Mouse (Mus musculus): ENCODE data around the gene Nae1. TPM values are rescaled to one million over a fixed set of nuclear protein-coding genes. Genes with fewer than 3 reads are reported as not detected.
"Not testable (repeated sequence)": the region's sequence is repeated elsewhere in the genome, so short reads cannot be mapped to it uniquely, and the experiment has no call there.

Gene Nae1
- 73.7 and 83.5 TPM in 2 replicates for polyA plus RNA-seq (2015; fragmentation: Nextera tagmentation; extraction: Ambion mirVana)

GRCm38 (mm10) chr8:104533971-104534778 is at the start of gene Nae1, which contains the start of gene Car7:
Gene Nae1, minus strand, starts transcription at chr8:104534637.
Gene Car7, plus strand, starts transcription at chr8:104534689.
- H3K9me3 ChIP-seq, result no peaks in the 10 kb centered on the region
- H3K4me3 ChIP-seq (replicated peaks), result peak within 1 kb of the TSS; percentile 98
- peak within 1 kb of the TSS; percentile 80 for H3K27ac ChIP-seq
- H3K27me3 ChIP-seq (replicated peaks), result peaks cover 9% of the 10 kb centered on the region; the same call in 1 of the 2 replicates
- ATAC-seq, result peak; percentile 99
- peak within 1 kb of the TSS; percentile 91 for H3K9ac ChIP-seq
- peak within 1 kb of the TSS; percentile 68 for H3K4me2 ChIP-seq (replicated peaks)
- H3K36me3 ChIP-seq, result peaks cover 2% of the 10 kb centered on the region; the same call in 1 of the 2 replicates
- H3K4me1 ChIP-seq (replicated peaks), result peaks cover 9% of the 10 kb centered on the region; the same call in 1 of the 2 replicates
- under 1% methylated on average over 70 of the region's 70 CpGs for WGBS

GRCm38 (mm10) chr8:104577606-104578005 is 43.2 kb upstream of the Nae1 start:
- H3K27me3 ChIP-seq (replicated peaks); H3K27ac ChIP-seq; ATAC-seq; H3K4me1 ChIP-seq (replicated peaks); H3K9ac ChIP-seq; H3K4me3 ChIP-seq (replicated peaks); H3K4me2 ChIP-seq (replicated peaks); H3K36me3 ChIP-seq; H3K9me3 ChIP-seq: not testable (repeated sequence)
- WGBS, result 81% methylated on average over 17 of the region's 17 CpGs

- Histone ChIP-seq H3K4me2 (replicated peaks) (no peak overlapping the region), H3K27me3 (replicated peaks) (no peaks in the 10 kb centered on the region), H3K4me3 (replicated peaks) (no peak overlapping the region), H3K9me3 (no peaks in the 10 kb centered on the region), H3K4me1 (replicated peaks) (no peaks in the 10 kb centered on the region), H3K27ac (no peak overlapping the region), H3K9ac (no peak overlapping the region), H3K36me3 (no peaks in the 10 kb centered on the region)
- 86% methylated on average over 3 of the region's 3 CpGs for WGBS
- ATAC-seq, result no peak
These were observed 42.4 kb upstream of the Nae1 start for GRCm38 (mm10) chr8:104576820-104577219.

GRCm38 (mm10) chr8:104570436-104571343 is 36.3 kb upstream of the Nae1 start:
- Histone ChIP-seq H3K9me3 (no peaks in the 10 kb centered on the region), H3K4me2 (replicated peaks) (peak overlapping the region; percentile 92), H3K4me3 (replicated peaks) (peak overlapping the region; percentile 47), H3K4me1 (replicated peaks) (peaks cover 3% of the 10 kb centered on the region; the same call in 1 of the 2 replicates), H3K27me3 (replicated peaks) (no peaks in the 10 kb centered on the region), H3K36me3 (no peaks in the 10 kb centered on the region), H3K9ac (peak overlapping the region; percentile 41), H3K27ac (no peak overlapping the region)
- ATAC-seq, result peak; percentile 82
- 6% methylated on average over 26 of the region's 26 CpGs for WGBS

- WGBS, result 44% methylated on average over 1 of the region's 1 CpGs
- Histone ChIP-seq H3K4me3 (replicated peaks) (no peak overlapping the region), H3K36me3 (no peaks in the 10 kb centered on the region), H3K4me1 (replicated peaks) (peaks cover 9% of the 10 kb centered on the region; the same call in 1 of the 2 replicates), H3K27ac (no peak overlapping the region), H3K9me3 (no peaks in the 10 kb centered on the region), H3K4me2 (replicated peaks) (no peak overlapping the region), H3K9ac (no peak overlapping the region), H3K27me3 (replicated peaks) (no peaks in the 10 kb centered on the region)
- no peak for ATAC-seq
These were observed 35.1 kb upstream of the Nae1 start for GRCm38 (mm10) chr8:104569559-104569958.

- Histone ChIP-seq H3K4me2 (replicated peaks) (no peak overlapping the region), H3K4me1 (replicated peaks) (0 out of 2 replicates have a peak, but pooled peaks cover 6% of the 10 kb centered on the region), H3K27ac (no peak overlapping the region), H3K9me3 (no peaks in the 10 kb centered on the region), H3K27me3 (replicated peaks) (no peaks in the 10 kb centered on the region), H3K9ac (no peak overlapping the region), H3K36me3 (no peaks in the 10 kb centered on the region), H3K4me3 (replicated peaks) (no peak overlapping the region)
- no peak; the same call in 1 of the 2 replicates for ATAC-seq
- WGBS, result 92% methylated on average over 5 of the region's 5 CpGs
These were observed 31.0 kb upstream of the Nae1 start for GRCm38 (mm10) chr8:104565457-104565798.

- no peaks in the 10 kb centered on the region for H3K9me3 ChIP-seq
- no peak overlapping the region for H3K27ac ChIP-seq
- 0 out of 2 replicates have a peak, but pooled peaks cover 6% of the 10 kb centered on the region for H3K4me1 ChIP-seq (replicated peaks)
- H3K36me3 ChIP-seq, result no peaks in the 10 kb centered on the region
- peak; percentile 91 for ATAC-seq
- 21% methylated on average over 22 of the region's 22 CpGs for WGBS
- H3K9ac ChIP-seq, result no peak overlapping the region
- H3K27me3 ChIP-seq (replicated peaks), result no peaks in the 10 kb centered on the region
- H3K4me2 ChIP-seq (replicated peaks), result peak overlapping the region; percentile 36
- no peak overlapping the region for H3K4me3 ChIP-seq (replicated peaks)
These were observed 30.4 kb upstream of the Nae1 start for GRCm38 (mm10) chr8:104564633-104565456.

GRCm38 (mm10) chr8:104560731-104561130 is 26.3 kb upstream of the Nae1 start:
- H3K9ac ChIP-seq, result no peak overlapping the region
- no peaks in the 10 kb centered on the region for H3K27me3 ChIP-seq (replicated peaks)
- H3K36me3 ChIP-seq, result no peaks in the 10 kb centered on the region
- ATAC-seq, result no peak
- H3K4me3 ChIP-seq (replicated peaks), result no peak overlapping the region
- H3K9me3 ChIP-seq, result no peaks in the 10 kb centered on the region
- no peak overlapping the region for H3K27ac ChIP-seq
- 0 out of 2 replicates have a peak, but pooled peaks cover 6% of the 10 kb centered on the region for H3K4me1 ChIP-seq (replicated peaks)
- H3K4me2 ChIP-seq (replicated peaks), result no peak overlapping the region

GRCm38 (mm10) chr8:104557226-104557625 is 22.8 kb upstream of the Nae1 start:
- no peak overlapping the region for H3K9ac ChIP-seq
- H3K4me1 ChIP-seq (replicated peaks), result no peaks in the 10 kb centered on the region
- 54% methylated on average over 7 of the region's 7 CpGs for WGBS
- ATAC-seq, result no peak
- H3K27me3 ChIP-seq (replicated peaks), result 0 out of 2 replicates have a peak, but pooled peaks cover 3% of the 10 kb centered on the region
- H3K9me3 ChIP-seq, result no peaks in the 10 kb centered on the region
- H3K36me3 ChIP-seq, result no peaks in the 10 kb centered on the region
- no peak overlapping the region for H3K4me2 ChIP-seq (replicated peaks)
- H3K27ac ChIP-seq, result no peak overlapping the region
- no peak overlapping the region for H3K4me3 ChIP-seq (replicated peaks)

- H3K9ac ChIP-seq, result no peak overlapping the region
- no peak overlapping the region for H3K4me3 ChIP-seq (replicated peaks)
- no peaks in the 10 kb centered on the region for H3K36me3 ChIP-seq
- no peak overlapping the region for H3K27ac ChIP-seq
- H3K9me3 ChIP-seq, result no peaks in the 10 kb centered on the region
- no peaks in the 10 kb centered on the region for H3K4me1 ChIP-seq (replicated peaks)
- WGBS, result 91% methylated on average over 4 of the region's 4 CpGs
- H3K27me3 ChIP-seq (replicated peaks), result 0 out of 2 replicates have a peak, but pooled peaks cover 3% of the 10 kb centered on the region
- no peak for ATAC-seq
- no peak overlapping the region for H3K4me2 ChIP-seq (replicated peaks)
These were observed 20.8 kb upstream of the Nae1 start for GRCm38 (mm10) chr8:104555191-104555590.

- ATAC-seq, result no peak
- 84% methylated on average over 8 of the region's 8 CpGs for WGBS
- Histone ChIP-seq H3K4me2 (replicated peaks) (no peak overlapping the region), H3K4me3 (replicated peaks) (no peak overlapping the region), H3K9me3 (no peaks in the 10 kb centered on the region), H3K27ac (no peak overlapping the region), H3K4me1 (replicated peaks) (peaks cover 17% of the 10 kb centered on the region), H3K9ac (no peak overlapping the region), H3K36me3 (no peaks in the 10 kb centered on the region), H3K27me3 (replicated peaks) (peaks cover 55% of the 10 kb centered on the region)
These were observed 9.1 kb upstream of the Nae1 start for GRCm38 (mm10) chr8:104543440-104544045.
